Mouse (Mus musculus) heart, embryonic 13.5 days (tissue): ENCODE measurements at regions not wholly inside any gene's neighbourhood (a gene's known extent, or its start where the extent isn't known, plus 50 kb on each side); places are given as distances from the start of the nearest gene placed in this dataset.

Source experiments
- ATAC-seq: fragments of 200-750 bp; cut with Nextera tagmentation; 2 replicates; pipeline ENCODE4 v1.8.0; 2017; ENCODE audit warnings: moderate TSS enrichment; ENCODE audit not compliant: insufficient number of reproducible peaks, low FRiP score, low TSS enrichment; ENCODE audit errors: extremely low read depth
- H3K27ac ChIP-seq: fragments of 300-500 bp; sonication (generic); replicated peaks from 2 replicates; pipeline ENCODE4 v1.5.1; 2015; ENCODE audit warnings: moderate library complexity, mild to moderate bottlenecking, inconsistent platforms
- H3K27me3 ChIP-seq: fragments of 300-500 bp; sonication (generic); replicated peaks from 2 replicates; pipeline ENCODE4 v1.6.1; 2015; ENCODE audit warnings: mild to moderate bottlenecking, inconsistent platforms
- H3K36me3 ChIP-seq: fragments of 300-500 bp; sonication (generic); 2 replicates; pipeline ENCODE4 v1.6.1; 2015; ENCODE audit warnings: mild to moderate bottlenecking, inconsistent platforms
- H3K4me1 ChIP-seq: fragments of 300-500 bp; sonication (generic); 2 replicates; pipeline ENCODE4 v1.6.1; 2015; ENCODE audit warnings: inconsistent platforms
- H3K4me2 ChIP-seq: fragments of 300-500 bp; sonication (generic); 2 replicates; pipeline ENCODE4 v1.6.1; 2015; ENCODE audit warnings: inconsistent platforms, mild to moderate bottlenecking, moderate library complexity
- H3K4me3 ChIP-seq: fragments of 300-500 bp; sonication (generic); 2 replicates; pipeline ENCODE4 v1.5.1; 2015; ENCODE audit warnings: moderate library complexity, mild to moderate bottlenecking, inconsistent platforms
- H3K9ac ChIP-seq: fragments of 300-500 bp; sonication (generic); 2 replicates; pipeline ENCODE4 v1.6.1; 2015; ENCODE audit warnings: inconsistent platforms, mild to moderate bottlenecking, moderate library complexity
- H3K9me3 ChIP-seq: fragments of 300-500 bp; sonication (generic); 2 replicates; pipeline ENCODE4 v1.6.1; 2016; ENCODE audit warnings: inconsistent platforms
- WGBS: fragments of 180-500 bp; shearing (Covaris S2); methylation state at CpG from one replicate; pipeline ENCODE4 v1.1.7; 2015; ENCODE audit warnings: mixed read lengths; 5-methylcytosine and 5-hydroxymethylcytosine counted together

- no peak overlapping the region for H3K4me3 ChIP-seq
- ATAC-seq: no peak
- H3K9ac ChIP-seq: no peak overlapping the region
- H3K36me3 ChIP-seq: no peaks in the 10 kb centered on the region
- 55% methylated on average over 5 of the region's 5 CpGs for WGBS
- H3K4me2 ChIP-seq: no peak overlapping the region
- H3K27ac ChIP-seq: no peak overlapping the region
- no peaks in the 10 kb centered on the region for H3K9me3 ChIP-seq
- H3K4me1 ChIP-seq: no peaks in the 10 kb centered on the region
- no peaks in the 10 kb centered on the region for H3K27me3 ChIP-seq
These were observed 585.8 kb downstream of the Tmem114 start for GRCm38 (mm10) chr16:7839139-7839538.

GRCm38 (mm10) chr16:7831142-7831541 is 593.8 kb downstream of the Tmem114 start:
- Histone ChIP-seq H3K4me3 (no peak overlapping the region), H3K4me2 (no peak overlapping the region), H3K4me1 (no peaks in the 10 kb centered on the region), H3K27ac (no peak overlapping the region), H3K9me3 (no peaks in the 10 kb centered on the region), H3K36me3 (no peaks in the 10 kb centered on the region), H3K9ac (no peak overlapping the region), H3K27me3 (no peaks in the 10 kb centered on the region)
- 48% methylated on average over 6 of the region's 6 CpGs for WGBS
- no peak for ATAC-seq

GRCm38 (mm10) chr16:7829939-7830650 is 594.8 kb downstream of the Tmem114 start:
- Histone ChIP-seq H3K9ac (no peak overlapping the region), H3K4me1 (no peaks in the 10 kb centered on the region), H3K27ac (no peak overlapping the region), H3K4me3 (no peak overlapping the region), H3K9me3 (no peaks in the 10 kb centered on the region), H3K4me2 (no peak overlapping the region), H3K36me3 (no peaks in the 10 kb centered on the region), H3K27me3 (no peaks in the 10 kb centered on the region)
- no peak for ATAC-seq
- WGBS: 70% methylated on average over 9 of the region's 9 CpGs

GRCm38 (mm10) chr16:7801161-7801560 is 623.8 kb downstream of the Tmem114 start:
- H3K36me3 ChIP-seq: no peaks in the 10 kb centered on the region
- H3K4me3 ChIP-seq: no peak overlapping the region
- ATAC-seq: no peak
- WGBS: 71% methylated on average over 2 of the region's 2 CpGs
- no peak overlapping the region for H3K9ac ChIP-seq
- H3K27me3 ChIP-seq: no peaks in the 10 kb centered on the region
- H3K4me1 ChIP-seq: no peaks in the 10 kb centered on the region
- peaks cover 14% of the 10 kb centered on the region for H3K9me3 ChIP-seq
- H3K27ac ChIP-seq: no peak overlapping the region
- H3K4me2 ChIP-seq: no peak overlapping the region

- 54% methylated on average over 8 of the region's 8 CpGs for WGBS
- Histone ChIP-seq H3K4me3 (no peak overlapping the region), H3K27me3 (no peaks in the 10 kb centered on the region), H3K4me1 (no peaks in the 10 kb centered on the region), H3K27ac (no peak overlapping the region), H3K36me3 (no peaks in the 10 kb centered on the region), H3K9me3 (no peaks in the 10 kb centered on the region), H3K4me2 (no peak overlapping the region), H3K9ac (no peak overlapping the region)
- no peak for ATAC-seq
These were observed 627.7 kb downstream of the Tmem114 start for GRCm38 (mm10) chr16:7797176-7797786.

GRCm38 (mm10) chr16:7795561-7795960 is 629.4 kb downstream of the Tmem114 start:
- no peak overlapping the region for H3K9ac ChIP-seq
- no peaks in the 10 kb centered on the region for H3K9me3 ChIP-seq
- no peak overlapping the region for H3K4me2 ChIP-seq
- H3K4me3 ChIP-seq: no peak overlapping the region
- no peak for ATAC-seq
- no peaks in the 10 kb centered on the region for H3K36me3 ChIP-seq
- H3K27me3 ChIP-seq: no peaks in the 10 kb centered on the region
- no peak overlapping the region for H3K27ac ChIP-seq
- H3K4me1 ChIP-seq: no peaks in the 10 kb centered on the region
- WGBS: 47% methylated on average over 3 of the region's 3 CpGs

- Histone ChIP-seq H3K9me3 (no peaks in the 10 kb centered on the region), H3K4me3 (no peak overlapping the region), H3K4me2 (no peak overlapping the region), H3K27ac (no peak overlapping the region), H3K36me3 (no peaks in the 10 kb centered on the region), H3K27me3 (no peaks in the 10 kb centered on the region), H3K4me1 (no peaks in the 10 kb centered on the region), H3K9ac (no peak overlapping the region)
- WGBS: 89% methylated on average over 3 of the region's 3 CpGs
- no peak for ATAC-seq
These were observed 632.4 kb downstream of the Tmem114 start for GRCm38 (mm10) chr16:7792521-7792920.

- H3K27ac ChIP-seq: no peak overlapping the region
- H3K9me3 ChIP-seq: no peaks in the 10 kb centered on the region
- no peaks in the 10 kb centered on the region for H3K27me3 ChIP-seq
- no peak overlapping the region for H3K4me3 ChIP-seq
- no peak overlapping the region for H3K4me2 ChIP-seq
- no peaks in the 10 kb centered on the region for H3K4me1 ChIP-seq
- 63% methylated on average over 4 of the region's 4 CpGs for WGBS
- no peak overlapping the region for H3K9ac ChIP-seq
- ATAC-seq: no peak
- no peaks in the 10 kb centered on the region for H3K36me3 ChIP-seq
These were observed 634.7 kb downstream of the Tmem114 start for GRCm38 (mm10) chr16:7790260-7790659.

GRCm38 (mm10) chr16:7788209-7788608 is 636.7 kb downstream of the Tmem114 start:
- Histone ChIP-seq H3K27ac (no peak overlapping the region), H3K9ac (no peak overlapping the region), H3K9me3 (no peaks in the 10 kb centered on the region), H3K27me3 (no peaks in the 10 kb centered on the region), H3K4me3 (no peak overlapping the region), H3K4me1 (no peaks in the 10 kb centered on the region), H3K36me3 (no peaks in the 10 kb centered on the region), H3K4me2 (no peak overlapping the region)
- no peak for ATAC-seq
- WGBS: 61% methylated on average over 2 of the region's 2 CpGs

- Histone ChIP-seq H3K4me1 (no peaks in the 10 kb centered on the region), H3K4me2 (no peak overlapping the region), H3K9me3 (no peaks in the 10 kb centered on the region), H3K36me3 (no peaks in the 10 kb centered on the region), H3K27ac (no peak overlapping the region), H3K4me3 (no peak overlapping the region), H3K9ac (no peak overlapping the region), H3K27me3 (no peaks in the 10 kb centered on the region)
- ATAC-seq: no peak
- WGBS: 77% methylated on average over 2 of the region's 2 CpGs
These were observed 643.4 kb downstream of the Tmem114 start for GRCm38 (mm10) chr16:7781506-7781905.

- H3K36me3 ChIP-seq: no peaks in the 10 kb centered on the region
- H3K4me3 ChIP-seq: no peak overlapping the region
- no peak for ATAC-seq
- no peak overlapping the region for H3K9ac ChIP-seq
- H3K4me2 ChIP-seq: no peak overlapping the region
- H3K27ac ChIP-seq: no peak overlapping the region
- H3K9me3 ChIP-seq: no peaks in the 10 kb centered on the region
- no peaks in the 10 kb centered on the region for H3K4me1 ChIP-seq
- no peaks in the 10 kb centered on the region for H3K27me3 ChIP-seq
- 67% methylated on average over 3 of the region's 3 CpGs for WGBS
These were observed 649.3 kb downstream of the Tmem114 start for GRCm38 (mm10) chr16:7775635-7776034.

- 51% methylated on average over 1 of the region's 1 CpGs for WGBS
- no peak for ATAC-seq
- no peaks in the 10 kb centered on the region for H3K27me3 ChIP-seq
- H3K27ac ChIP-seq: no peak overlapping the region
- H3K36me3 ChIP-seq: no peaks in the 10 kb centered on the region
- H3K4me3 ChIP-seq: no peak overlapping the region
- H3K9me3 ChIP-seq: no peaks in the 10 kb centered on the region
- no peaks in the 10 kb centered on the region for H3K4me1 ChIP-seq
- H3K9ac ChIP-seq: no peak overlapping the region
- no peak overlapping the region for H3K4me2 ChIP-seq
These were observed 656.5 kb downstream of the Tmem114 start for GRCm38 (mm10) chr16:7768433-7768832.
